In the genomic region with DNA sequence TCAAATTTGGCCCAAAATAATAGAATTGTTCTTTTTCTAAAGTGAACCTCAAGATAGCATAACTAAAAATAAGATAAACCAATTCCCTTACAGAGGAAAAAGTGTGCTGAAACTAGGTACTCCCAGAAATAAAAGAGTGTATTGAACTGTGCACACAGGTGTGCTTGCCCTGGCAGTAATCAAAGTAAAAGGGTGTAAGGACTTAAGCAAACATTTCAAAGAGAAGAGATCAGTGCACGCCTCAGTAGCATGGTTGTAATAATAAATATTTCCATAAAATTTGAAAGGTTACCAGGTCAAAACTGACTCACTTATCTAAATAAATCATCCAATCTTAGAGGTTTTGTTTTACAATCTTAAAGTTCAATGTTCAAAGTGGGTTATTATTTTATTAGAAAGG, we compare ENCODE assay signal across 25 mouse cellular contexts.
"Had no signal": no experiment of that assay in that cellular context is flagged by ENCODE, and none has a peak within 500 bp of the region (broad histone marks: within the 10 kb centered on the region; RNA-seq: fewer than 3 reads in every experiment).

No protein-coding gene starts in this region.

- H3K27me3 ChIP-seq: heart, embryonic 12.5 days; hindbrain, embryonic 12.5 days; limb, embryonic 12.5 days had no signal

- H3K9me3 ChIP-seq: heart, embryonic 10.5 days; heart, embryonic 12.5 days; hindbrain, embryonic 10.5 days; hindbrain, embryonic 12.5 days; limb, embryonic 10.5 days; limb, embryonic 12.5 days had no signal

- H3K9ac ChIP-seq: forebrain, postnatal 0 days; heart, embryonic 12.5 days; hindbrain, embryonic 12.5 days; hindbrain, embryonic 14.5 days; limb, embryonic 12.5 days had no signal

- H3K4me2 ChIP-seq: heart, embryonic 12.5 days; hindbrain, embryonic 12.5 days; hindbrain, embryonic 14.5 days; limb, embryonic 12.5 days; liver, embryonic 11.5 days had no signal

- H3K4me3 ChIP-seq: gastrocnemius, adult 2 months; heart, embryonic 10.5 days; heart, embryonic 12.5 days; hindbrain, embryonic 10.5 days; hindbrain, embryonic 12.5 days; layer of hippocampus, adult 2 months; left cerebral cortex, adult 2 months; limb, embryonic 10.5 days; limb, embryonic 12.5 days had no signal

- H3K4me1 ChIP-seq: heart, embryonic 10.5 days; heart, embryonic 12.5 days; hindbrain, embryonic 10.5 days; hindbrain, embryonic 12.5 days; limb, embryonic 10.5 days; limb, embryonic 12.5 days had no signal

- H3K36me3 ChIP-seq: heart, embryonic 10.5 days; heart, embryonic 12.5 days; hindbrain, embryonic 10.5 days; hindbrain, embryonic 12.5 days; limb, embryonic 10.5 days; limb, embryonic 12.5 days had no signal

- ATAC-seq: forebrain, postnatal 0 days; hindbrain, embryonic 16.5 days; inflammation-experienced regulatory T-cells, adult 6 months had no signal

- H3K27ac ChIP-seq: gastrocnemius, adult 2 months; heart, embryonic 10.5 days; hindbrain, embryonic 10.5 days; hindbrain, embryonic 12.5 days; hindbrain, embryonic 14.5 days; layer of hippocampus, adult 2 months; left cerebral cortex, adult 2 months; limb, embryonic 10.5 days; limb, embryonic 12.5 days had no signal

- DNase-seq: forebrain, postnatal 0 days; gastrocnemius, adult 2 months; gastrocnemius, postnatal 10 days; gastrocnemius, postnatal 25 days; heart, adult 18-20 months; heart, postnatal 10 days; heart, postnatal 4 days; kidney, adult 18-20 months; kidney, adult 8-10 months; kidney, postnatal 10 days; kidney, postnatal 25 days; kidney, postnatal 4 days; liver had no signal
